Mouse (Mus musculus) myocyte (in vitro differentiated cells): ENCODE data around the gene Creld1.

Experiments
- CEBPB ChIP-seq: IDR thresholded peaks from 2 replicates; pipeline ENCODE4 v1.6.1; 2011; ENCODE audit warnings: mild to moderate bottlenecking, moderate library complexity; ENCODE audit not compliant: poor library complexity, insufficient read depth, severe bottlenecking
- E2F4 ChIP-seq: IDR thresholded peaks from one replicate; pipeline ENCODE4 v1.6.1; 2011; ENCODE audit warnings: mild to moderate bottlenecking, control low read depth, moderate library complexity; ENCODE audit not compliant: insufficient read depth
- MAX ChIP-seq: IDR thresholded peaks from one replicate; pipeline ENCODE4 v1.6.1; 2011; ENCODE audit warnings: low read depth, mild to moderate bottlenecking, control low read depth
- MYOD1 ChIP-seq, 3 experiments: IDR thresholded peaks; one replicate each; pipeline ENCODE4 v1.6.1; 2011; ENCODE audit warnings: control low read depth in 2 of 3, low read depth in 2 of 3, mild to moderate bottlenecking in 2 of 3, moderate library complexity in 1 of 3; ENCODE audit not compliant: insufficient read length in 2 of 3, control insufficient read depth in 1 of 3
- MYOG ChIP-seq, 3 experiments: IDR thresholded peaks; one replicate each; pipeline ENCODE4 v1.6.1; 2011; ENCODE audit warnings: control low read depth in 2 of 3, low read depth in 2 of 3, mild to moderate bottlenecking in 2 of 3; ENCODE audit not compliant: insufficient read length in 2 of 3, control insufficient read depth in 1 of 3, insufficient read depth in 1 of 3
- POLR2A ChIP-seq: IDR thresholded peaks from one replicate; pipeline ENCODE4 v1.6.1; 2011; ENCODE audit warnings: low read depth, mild to moderate bottlenecking, control low read depth, moderate library complexity; ENCODE audit not compliant: insufficient read length
- POLR2AphosphoS2 ChIP-seq: IDR thresholded peaks from one replicate; pipeline ENCODE4 v1.6.1; 2011; ENCODE audit warnings: low read depth, control low read depth; ENCODE audit not compliant: insufficient read length
- REST ChIP-seq: IDR thresholded peaks from one replicate; pipeline ENCODE4 v1.6.1; 2011; ENCODE audit warnings: mild to moderate bottlenecking, control low read depth, moderate library complexity; ENCODE audit not compliant: insufficient read depth, insufficient read length
- SRF ChIP-seq: IDR thresholded peaks from one replicate; pipeline ENCODE4 v1.6.1; 2011; ENCODE audit warnings: low read depth; ENCODE audit not compliant: control insufficient read depth, insufficient read length
- TCF12 ChIP-seq: IDR thresholded peaks from one replicate; pipeline ENCODE4 v1.6.1; 2011; ENCODE audit warnings: mild to moderate bottlenecking, control low read depth; ENCODE audit not compliant: poor library complexity, insufficient read depth, severe bottlenecking
- TCF3 ChIP-seq: IDR thresholded peaks from one replicate; pipeline ENCODE4 v1.6.1; 2011; ENCODE audit warnings: low read depth, control low read depth; ENCODE audit not compliant: insufficient read length
- USF1 ChIP-seq: IDR thresholded peaks from one replicate; pipeline ENCODE4 v1.6.1; 2011; ENCODE audit warnings: low read depth, mild to moderate bottlenecking, control low read depth, moderate library complexity

DNA sequence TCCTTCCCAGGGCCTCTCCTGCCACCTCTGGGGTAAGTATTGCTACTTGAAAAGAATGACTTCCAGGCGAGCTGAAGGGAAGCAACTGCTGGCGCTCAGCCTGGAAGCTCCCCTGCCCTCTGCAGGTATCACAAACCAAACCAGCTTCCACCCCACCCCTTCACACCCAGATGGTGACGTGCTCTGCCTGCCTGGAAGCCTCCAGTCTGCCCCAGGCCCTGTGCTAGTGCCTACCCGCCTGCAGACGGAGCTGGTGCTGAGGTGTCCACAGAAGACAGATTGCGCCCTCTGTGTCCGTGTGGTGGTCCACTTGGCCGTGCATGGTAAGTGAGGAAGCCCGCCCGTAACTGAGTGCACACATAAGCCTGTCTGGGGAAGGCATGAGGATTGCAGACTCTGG lies 11.0 kb upstream of the Creld1 start:
- TF ChIP-seq REST = no peak
- TF ChIP-seq POLR2A = no peak
- TF ChIP-seq USF1 = no peak
- TF ChIP-seq E2F4 = no peak
- no peak for TF ChIP-seq TCF12
- TF ChIP-seq TCF3 = no peak
- TF ChIP-seq MYOD1 (IDR thresholded peaks at IDR 0.05; ENCODE audit: control insufficient read depth in 1 of 3, insufficient read length in 2 of 3, low read depth in 2 of 3) = no peak
- no peak for TF ChIP-seq MAX
- TF ChIP-seq CEBPB = no peak
- no peak for TF ChIP-seq POLR2AphosphoS2
- TF ChIP-seq MYOG (IDR thresholded peaks at IDR 0.05; ENCODE audit: control insufficient read depth in 1 of 3, insufficient read depth in 1 of 3, insufficient read length in 2 of 3, low read depth in 2 of 3) = no peak
- TF ChIP-seq SRF = no peak
